Mouse (Mus musculus) T-helper 17 cell (primary cell): ENCODE measurements around the gene Scrt2.

Experiments
- in situ Hi-C, 2 experiments: fragments of 300-600 bp; cut with MboI, MseI; formaldehyde crosslinking; loops; 1 replicate in 1 of 2; 2 replicates in 1 of 2; pipeline ENCODE4 v1.15.1; 2025; ENCODE audit warnings: high pct_unique_total_duplicates in 2 of 2

Gene Scrt2

DNA sequence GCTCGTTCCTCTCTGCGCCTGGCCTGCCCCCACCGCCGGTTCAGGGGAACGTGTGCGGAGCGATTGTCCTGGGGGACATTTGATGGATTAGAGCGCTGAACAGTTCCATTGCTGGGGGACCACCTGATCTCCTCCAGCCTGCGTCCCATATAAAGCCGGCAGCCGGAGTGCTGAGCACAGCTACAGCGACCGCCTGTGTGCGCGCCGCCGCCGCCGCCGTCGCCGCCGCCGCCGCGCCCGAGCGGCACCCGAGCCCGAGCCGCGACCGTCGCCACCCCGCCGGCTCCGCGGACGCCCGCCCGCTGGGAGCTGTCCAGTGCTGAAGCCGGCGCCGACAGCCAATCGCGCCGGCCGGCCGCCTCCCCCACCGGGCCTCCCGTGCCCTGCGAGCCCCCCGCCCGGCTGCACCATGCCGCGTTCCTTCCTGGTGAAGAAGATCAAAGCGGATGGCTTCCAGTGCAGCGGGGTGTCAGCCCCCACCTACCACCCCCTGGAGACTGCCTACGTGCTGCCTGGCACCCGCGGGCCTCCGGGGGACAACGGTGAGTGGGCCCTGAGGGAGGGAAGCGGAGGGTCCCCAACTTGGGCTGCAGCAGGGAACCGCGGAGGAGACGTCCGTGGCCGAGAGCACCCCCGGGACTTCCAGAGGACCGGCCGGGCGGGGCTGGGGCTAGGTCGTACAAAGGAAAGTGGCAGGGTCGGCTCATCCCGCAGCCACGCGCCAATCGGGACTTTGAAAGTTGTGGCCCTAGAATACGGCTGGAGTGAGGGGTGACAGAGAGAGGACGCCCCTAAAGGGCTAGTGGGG, 516 bp downstream of the Scrt2 start:
- in situ Hi-C loops: loop anchor here in 1 of 2 experiments (10.0 kb wide), 1 partner anchor 113 kb away; no protein-coding TSS in a partner anchor

DNA sequence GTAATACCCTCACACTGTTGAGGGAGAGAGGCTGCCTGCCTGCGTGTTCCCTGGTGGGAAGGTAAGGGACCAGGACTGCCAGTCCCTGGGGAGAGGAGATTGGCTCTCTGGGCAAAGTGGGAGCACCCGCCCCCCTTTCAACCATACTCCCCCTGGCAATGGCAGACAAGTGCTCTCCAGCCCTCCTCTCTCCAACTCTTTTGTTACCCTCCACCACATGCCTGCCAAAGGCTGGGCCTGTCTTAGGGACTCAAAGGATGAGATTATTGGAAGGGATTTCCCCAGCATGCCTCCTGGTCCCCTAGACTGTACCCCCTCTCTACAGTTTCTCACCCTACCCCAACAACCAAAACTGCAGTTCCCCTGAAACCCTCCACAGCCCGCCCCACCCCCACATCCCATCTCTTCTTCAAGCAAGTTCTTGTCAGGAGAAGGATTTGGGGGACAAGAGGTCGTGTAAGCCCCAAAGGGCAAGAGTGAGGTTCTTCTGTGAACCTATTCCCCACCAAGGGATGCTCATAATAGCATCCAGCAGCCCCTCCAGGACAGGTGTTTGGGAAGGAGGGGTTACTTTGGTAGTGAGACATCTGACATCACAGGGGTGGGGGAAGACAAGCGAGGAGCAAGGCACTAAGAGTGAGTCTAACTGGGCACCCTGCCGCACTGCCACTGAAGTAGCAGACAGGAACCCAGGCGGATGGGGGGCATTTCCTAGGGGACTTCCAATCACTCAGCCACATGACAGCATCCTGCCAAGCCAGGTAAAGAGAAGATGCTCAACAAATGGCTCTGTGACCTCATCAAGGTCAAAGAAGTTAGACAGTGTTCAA, 1.3 kb downstream of the Scrt2 start:
- in situ Hi-C loops: loop anchor here in 1 of 2 experiments (10.0 kb wide), 1 partner anchor 112 kb away; no protein-coding TSS in a partner anchor

DNA sequence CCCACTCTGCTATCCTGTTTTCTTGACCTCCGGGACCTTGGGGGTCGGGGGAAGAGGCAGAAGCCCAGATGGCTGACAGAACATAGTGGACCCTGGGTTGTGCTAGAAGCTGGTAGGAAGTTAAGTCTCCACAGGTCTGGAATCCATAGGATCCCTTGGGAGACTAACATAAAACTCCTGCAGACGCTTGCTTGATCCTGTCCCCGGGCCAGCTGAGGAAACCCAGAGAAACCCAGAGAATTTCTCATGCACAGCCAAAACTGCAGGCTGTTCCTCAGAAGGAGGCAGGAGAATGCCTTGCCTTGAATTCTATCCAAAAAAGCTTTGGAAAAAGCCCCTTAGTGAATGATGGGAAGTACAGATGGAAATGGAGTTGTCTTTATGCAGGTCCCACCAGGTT, 2.1 kb downstream of the Scrt2 start:
- in situ Hi-C loops: loop anchor here in 1 of 2 experiments (10.0 kb wide), 1 partner anchor 111 kb away; no protein-coding TSS in a partner anchor

DNA sequence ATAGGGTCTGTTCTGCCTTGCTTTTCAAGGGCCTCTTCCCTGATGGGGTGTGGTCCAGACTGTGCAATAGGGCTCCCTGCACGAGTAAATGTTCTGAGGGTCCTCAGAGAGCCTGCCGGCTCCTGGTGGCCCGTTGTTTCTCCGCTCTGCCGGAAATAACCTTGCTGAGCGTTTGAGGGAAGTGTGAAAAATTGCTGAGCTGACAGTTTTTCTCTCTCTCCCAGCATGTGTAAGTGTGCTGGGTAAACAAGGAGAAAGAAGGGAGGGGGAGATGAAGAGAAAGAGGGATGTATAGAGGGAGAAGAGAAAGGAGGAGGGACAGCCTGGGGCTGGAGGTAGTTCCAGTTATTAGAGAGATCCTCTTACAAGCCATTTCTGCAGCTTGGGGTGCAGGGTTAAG, 3.0 kb downstream of the Scrt2 start:
- in situ Hi-C loops: loop anchor here in 1 of 2 experiments (10.0 kb wide), 1 partner anchor 111 kb away; no protein-coding TSS in a partner anchor

DNA sequence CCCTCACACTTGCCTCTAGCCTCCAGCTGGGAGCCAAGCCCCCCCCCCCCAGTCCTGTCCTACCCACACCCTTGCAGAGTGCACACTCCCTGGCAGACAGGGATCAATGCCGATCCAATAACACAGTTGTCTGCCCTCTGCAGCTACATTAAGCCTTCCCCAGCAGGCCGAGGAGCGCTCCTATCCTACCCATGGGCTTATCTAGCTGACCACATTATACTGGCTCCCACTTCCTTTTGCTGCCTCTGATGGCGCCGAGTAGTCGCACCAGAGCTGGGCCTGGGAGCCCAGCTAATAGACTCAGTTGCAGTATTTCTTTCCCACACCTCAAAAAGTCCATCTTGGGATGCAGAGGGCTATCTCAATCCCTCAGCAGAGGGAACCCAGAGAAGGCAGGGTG, 4.1 kb downstream of the Scrt2 start:
- in situ Hi-C loops: loop anchor here in 1 of 2 experiments (10.0 kb wide), 1 partner anchor 109 kb away; no protein-coding TSS in a partner anchor

DNA sequence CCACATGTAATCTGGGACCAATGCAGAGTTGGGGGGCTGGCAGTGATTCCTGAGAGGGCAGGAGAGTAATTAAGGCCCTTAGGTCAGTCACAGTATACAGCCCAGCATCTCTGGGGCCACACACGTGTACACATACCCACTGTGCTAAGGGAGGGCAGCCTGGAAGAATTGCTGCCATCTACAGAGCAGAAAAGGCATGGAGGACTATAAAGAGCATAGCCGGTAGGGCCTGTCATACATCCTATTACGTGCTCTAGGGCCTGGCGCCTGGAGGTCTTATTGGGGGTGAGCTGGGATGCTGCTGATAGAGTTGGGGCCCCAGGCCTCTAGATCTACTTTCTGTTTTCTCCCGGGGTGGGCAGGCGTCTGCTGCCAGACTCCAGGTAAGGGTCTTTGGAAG, 5.1 kb downstream of the Scrt2 start:
- in situ Hi-C loops: loop anchor here in 1 of 2 experiments (10.0 kb wide), 1 partner anchor 108 kb away; no protein-coding TSS in a partner anchor

DNA sequence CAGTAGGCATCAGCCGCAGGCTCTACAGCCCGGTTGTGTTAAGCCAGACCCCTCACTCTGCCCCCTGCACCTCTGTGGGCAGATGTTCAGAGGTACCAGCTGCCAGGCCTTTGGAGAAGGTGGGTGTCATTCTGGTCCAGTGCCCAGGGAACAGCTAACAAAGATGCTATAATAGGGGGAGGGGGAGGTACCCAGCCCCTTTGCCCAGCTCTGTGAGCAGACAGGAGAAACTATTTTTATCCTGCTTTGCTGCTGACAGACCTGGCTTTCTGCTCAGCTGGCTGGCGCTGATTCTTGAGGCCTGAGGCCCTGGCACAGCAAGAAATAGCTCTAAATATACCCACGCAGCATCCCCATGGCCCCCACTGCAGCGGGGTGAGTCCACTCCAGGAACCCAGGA, 5.8 kb downstream of the Scrt2 start:
- in situ Hi-C loops: loop anchor here in 1 of 2 experiments (10.0 kb wide), 1 partner anchor 108 kb away; no protein-coding TSS in a partner anchor

DNA sequence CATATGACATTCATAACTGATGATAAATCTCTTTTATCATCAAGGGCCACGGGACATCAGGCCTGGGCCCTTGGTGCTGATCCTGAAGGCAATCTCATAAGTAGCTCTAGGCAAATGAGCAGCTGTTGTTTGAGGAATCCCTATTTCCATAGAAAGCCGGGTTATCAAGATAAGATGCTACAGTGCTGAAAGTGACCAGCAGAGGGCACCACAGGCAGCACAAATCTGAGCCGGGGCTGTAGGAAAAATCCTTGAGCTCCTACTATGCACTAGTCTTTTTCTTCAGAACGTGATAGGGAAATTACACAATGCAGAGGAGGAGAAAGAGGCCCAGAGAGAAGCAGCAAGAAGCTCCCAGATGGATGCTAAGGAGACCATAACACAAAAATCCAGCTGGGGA, 7.7 kb downstream of the Scrt2 start:
- in situ Hi-C loops: loop anchor here in 1 of 2 experiments (10.0 kb wide), 1 partner anchor 106 kb away; no protein-coding TSS in a partner anchor

DNA sequence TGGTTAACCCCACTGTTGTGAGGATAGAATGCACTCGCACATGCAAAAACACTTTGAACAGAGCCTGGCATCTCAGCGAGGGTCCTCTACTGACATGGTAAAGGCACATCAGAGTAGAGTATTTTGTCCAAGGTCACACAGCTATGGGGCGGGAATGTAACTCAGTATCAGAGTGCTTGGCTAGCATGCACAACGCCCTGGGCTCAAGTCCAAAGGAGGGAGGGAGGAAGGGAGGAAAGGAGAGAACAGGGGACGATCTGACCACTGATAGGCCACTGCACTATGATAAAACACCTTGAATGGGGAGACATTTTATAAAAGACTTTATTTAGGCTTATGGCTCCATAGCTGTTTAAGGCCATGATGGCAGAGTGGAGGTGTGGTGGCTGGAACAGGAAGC, 8.3 kb downstream of the Scrt2 start:
- in situ Hi-C loops: loop anchor here in 1 of 2 experiments (10.0 kb wide), 1 partner anchor 105 kb away; no protein-coding TSS in a partner anchor

DNA sequence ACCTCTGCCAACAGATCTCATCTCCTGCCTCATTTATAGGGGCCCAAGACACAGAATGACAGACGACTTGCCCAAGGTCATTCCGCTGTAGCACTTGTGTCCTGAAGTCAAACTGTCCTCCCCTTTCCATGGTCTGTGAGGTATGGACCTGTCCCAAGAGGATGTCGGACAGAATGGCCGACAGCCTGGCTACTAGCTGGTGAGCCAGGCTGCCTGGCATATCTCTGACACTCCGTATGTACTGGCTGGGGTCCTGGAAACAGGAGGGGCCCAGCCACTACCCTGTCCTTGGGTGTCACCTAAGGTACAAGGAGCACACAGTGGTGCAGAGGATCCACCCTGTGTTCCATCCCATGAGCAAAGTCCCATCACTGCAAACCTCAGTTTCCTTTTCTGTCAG, 9.2 kb downstream of the Scrt2 start:
- in situ Hi-C loops: no loop called here

DNA sequence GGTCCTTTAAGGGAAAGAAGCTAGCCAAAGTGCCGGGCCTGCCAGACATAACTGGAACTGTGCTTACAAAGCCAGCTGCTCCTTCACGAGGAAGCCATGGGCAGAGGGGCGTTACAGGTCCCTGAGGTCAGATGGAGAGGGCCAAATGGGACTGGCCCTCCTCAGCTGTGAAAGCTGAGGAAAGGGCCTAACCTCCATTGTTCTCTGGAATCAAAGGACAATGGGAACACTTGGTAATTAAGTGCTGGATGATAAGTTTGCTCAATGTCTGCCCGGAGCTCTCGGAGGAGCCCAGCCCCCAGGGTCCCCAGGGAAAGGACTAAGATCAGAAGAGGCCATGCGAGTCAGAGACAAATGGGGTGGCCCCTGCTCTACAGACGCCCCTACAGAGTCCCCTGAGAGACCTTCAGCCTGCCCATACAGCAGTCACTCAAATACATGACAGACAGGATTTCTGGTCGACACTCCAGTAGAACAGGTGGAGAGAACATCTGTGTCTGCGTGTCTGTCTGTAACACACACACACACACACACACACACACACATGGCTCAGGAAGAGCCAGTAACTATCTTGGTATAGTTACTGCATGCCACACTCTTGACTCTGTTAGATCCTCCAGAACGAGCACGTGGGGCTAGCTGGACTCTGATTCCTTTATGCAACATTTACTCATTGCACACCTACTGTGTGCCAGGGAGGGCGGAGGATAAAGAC, 10.2 kb downstream of the Scrt2 start:
- in situ Hi-C loops: no loop called here

DNA sequence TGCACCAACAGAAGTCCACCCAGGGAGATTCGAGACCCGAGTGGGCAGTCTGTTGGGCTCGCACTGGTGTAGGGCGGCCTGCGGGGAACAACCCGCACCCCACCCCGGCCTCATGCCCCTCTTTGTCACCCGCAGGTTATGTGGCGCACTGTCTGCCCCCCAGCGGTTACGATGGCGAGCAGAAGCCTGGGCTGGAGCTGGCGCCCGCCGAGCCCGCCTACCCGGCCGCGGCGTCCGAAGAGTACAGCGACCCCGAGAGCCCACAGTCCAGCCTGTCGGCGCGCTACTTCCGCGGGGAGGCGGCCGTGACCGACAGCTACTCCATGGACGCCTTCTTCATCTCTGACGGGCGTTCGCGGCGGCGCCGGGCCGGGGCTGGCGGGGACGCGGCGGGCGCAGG, 11.6 kb downstream of the Scrt2 start:
- in situ Hi-C loops: no loop called here

DNA sequence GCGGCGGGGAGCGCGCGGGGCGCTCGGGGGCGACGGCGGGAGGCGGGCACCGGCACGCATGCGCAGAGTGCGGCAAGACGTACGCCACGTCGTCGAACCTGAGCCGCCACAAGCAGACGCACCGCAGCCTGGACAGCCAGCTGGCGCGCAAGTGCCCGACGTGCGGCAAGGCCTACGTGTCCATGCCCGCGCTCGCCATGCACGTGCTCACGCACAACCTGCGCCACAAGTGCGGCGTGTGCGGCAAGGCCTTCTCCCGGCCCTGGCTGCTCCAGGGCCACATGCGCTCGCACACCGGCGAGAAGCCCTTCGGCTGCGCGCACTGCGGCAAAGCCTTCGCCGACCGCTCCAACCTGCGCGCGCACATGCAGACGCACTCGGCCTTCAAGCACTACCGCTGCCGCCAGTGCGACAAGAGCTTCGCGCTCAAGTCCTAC, 12.0 kb downstream of the Scrt2 start:
- in situ Hi-C loops: no loop called here

DNA sequence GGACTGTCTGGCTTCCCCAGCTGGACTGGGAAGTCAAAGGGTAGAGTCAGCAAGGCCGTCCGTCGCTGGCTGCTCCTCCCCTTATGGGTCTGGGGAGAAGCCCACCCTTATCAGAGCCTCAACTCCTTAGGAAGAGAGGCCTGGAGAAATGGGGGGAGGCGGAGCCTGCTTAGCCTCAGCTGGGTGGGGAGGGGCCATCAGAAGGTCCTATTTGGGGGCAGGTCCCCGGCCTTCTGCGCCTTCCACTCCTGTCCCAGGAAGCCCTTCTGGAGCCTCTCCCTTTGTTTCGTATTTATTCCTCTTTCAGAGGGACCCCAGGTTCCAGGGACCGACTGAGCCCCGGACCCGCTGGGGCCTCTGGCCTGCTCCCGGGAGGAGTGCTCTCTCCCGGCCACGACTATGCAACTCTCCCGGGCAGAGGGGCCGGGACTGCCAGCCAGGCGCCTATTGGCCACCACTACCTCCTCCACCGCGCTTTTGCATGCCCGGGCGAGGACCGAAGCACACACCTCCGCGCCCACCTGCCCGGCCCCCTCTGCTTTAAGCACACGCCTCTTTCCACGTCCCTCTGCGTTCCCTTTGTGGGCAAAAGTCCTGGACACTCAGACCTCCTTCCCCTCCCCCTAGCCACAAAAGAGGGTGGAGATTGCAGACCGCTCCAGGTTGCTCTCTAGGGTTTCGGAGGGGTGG, 13.7 kb downstream of the Scrt2 start:
- in situ Hi-C loops: no loop called here

DNA sequence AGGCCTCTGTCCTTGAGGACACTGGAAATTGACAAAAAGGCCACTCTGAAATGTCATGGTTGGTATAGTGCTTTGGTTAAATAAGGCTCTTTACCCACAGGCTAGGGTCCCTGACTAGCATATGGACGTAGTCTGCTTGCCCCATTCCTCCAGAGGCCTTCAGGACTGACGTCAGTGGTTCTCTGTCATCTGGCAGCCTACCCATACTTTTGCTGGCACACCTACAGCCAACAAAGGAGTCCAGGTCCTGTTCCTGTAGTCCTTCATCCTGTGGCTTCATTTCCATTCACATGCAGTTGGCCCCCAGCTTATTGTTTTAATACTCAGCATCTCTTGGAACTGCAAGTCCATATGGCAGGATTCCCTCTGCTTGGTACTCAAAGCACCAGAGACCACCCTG, 15.6 kb downstream of the Scrt2 start:
- in situ Hi-C loops: no loop called here

DNA sequence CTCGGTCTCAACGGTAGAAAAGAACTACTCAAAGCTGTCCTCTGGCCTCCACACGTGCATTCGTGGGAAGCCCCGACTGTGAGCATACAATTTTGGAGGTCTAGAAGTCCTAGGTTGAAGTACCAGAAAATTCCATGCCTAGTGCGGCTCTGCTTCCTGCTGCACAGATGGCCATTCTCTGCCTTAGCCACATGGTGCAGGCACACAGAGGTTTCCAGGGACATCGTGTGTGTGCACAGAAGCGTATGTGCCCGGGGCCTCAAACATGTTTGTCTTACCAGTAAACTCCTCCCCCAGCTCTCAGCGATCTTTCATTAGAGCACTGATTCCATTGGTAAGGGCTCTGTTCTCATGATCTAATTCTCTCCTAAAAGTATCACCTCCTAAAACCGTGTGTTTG, 16.6 kb downstream of the Scrt2 start:
- in situ Hi-C loops: no loop called here

DNA sequence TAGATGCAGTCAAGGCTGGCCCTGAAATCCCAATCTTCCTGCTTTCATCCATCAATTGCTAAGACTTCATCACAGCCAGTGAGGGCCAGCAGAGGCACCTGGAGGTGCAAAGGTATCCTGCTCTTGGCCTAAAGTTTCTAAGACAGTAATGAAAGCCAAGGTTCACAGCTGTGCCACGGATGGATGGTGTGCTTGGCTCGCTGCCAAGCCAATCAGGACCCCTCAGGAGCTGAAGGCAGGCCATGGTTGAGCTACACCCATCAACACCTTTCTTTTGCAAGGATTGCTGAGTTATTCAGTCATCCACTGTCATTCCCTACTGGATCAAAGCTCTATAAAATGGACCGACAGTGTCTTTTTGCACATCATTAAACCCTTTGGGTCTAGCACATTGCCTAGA, 18.2 kb downstream of the Scrt2 start:
- in situ Hi-C loops: no loop called here

DNA sequence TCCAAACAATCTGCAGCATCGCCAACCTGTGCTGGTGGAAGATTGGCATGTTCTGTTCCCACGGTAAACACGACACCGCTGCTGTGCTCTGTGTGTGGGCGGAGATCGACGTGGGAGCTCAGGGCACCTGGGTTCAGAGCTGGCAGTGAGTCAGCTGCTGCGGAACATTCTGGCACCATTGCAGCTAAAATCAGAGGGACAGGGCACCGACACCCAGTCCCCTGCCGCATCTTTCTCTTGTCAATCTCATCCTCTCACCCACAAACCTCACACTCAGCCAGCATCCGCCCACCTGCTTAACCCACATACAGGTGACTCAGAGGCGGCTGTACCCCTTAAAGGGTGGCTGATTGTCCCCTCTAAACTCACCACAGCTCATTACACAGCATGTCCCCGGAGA, 20.4 kb downstream of the Scrt2 start:
- in situ Hi-C loops: loop anchor here (10.0 to 25.0 kb wide), 3 partner anchors 263 to 1186 kb away; partner anchors contain the start of gene Kif3b (in 1 of the 2)

DNA sequence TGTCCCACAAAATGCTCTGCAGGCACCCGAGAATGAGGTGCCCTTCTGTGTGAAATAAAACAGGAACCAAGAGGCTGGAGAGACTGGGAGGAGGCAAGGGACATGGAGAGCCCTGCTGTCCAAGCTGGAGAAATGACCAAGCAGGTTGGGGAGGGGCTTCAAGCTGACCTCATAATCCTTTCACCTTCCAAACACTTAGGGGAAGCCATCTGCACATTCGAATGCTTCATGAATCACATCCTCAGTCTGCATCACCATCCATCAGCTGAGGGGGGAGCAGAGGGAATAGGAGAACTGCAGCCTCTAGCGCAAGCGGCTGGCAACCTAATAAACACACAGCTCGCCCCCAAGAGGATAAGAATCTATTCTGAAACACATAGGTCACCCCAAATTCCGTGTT, 21.0 kb downstream of the Scrt2 start:
- in situ Hi-C loops: loop anchor here (10.0 to 25.0 kb wide), 3 partner anchors 262 to 1185 kb away; partner anchors contain the start of gene Kif3b (in 1 of the 2)

DNA sequence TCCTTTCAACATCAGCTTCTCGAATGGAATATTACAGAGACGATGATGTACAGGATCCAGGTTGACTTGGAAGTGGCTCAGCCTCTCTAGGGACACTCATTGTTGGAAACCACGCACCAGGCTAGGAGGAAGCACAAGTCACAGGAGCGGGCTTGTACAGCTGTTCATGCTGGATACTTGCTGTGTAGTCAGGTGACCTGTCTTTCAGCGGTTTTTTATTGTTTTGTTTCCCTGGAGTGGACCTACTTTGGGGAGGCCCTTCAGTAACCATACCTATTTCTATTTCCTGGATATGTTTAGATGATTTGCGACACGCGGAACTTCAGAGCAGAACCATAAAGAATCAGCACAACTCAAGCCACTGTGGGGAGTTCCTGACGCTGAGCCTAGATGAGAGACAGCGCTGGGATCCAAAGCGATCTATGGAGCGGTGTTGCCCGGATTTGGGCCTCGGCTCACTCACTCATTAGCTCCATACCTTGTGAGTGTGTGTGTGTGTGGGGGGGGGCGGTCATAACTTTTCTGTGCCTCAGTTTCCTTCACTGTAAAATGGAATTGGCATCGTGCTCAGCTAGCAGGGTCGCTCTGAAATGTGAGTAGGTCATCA, 23.5 kb downstream of the Scrt2 start:
- in situ Hi-C loops: loop anchor here (5.0 to 25.0 kb wide), 4 partner anchors 260 to 1182 kb away; partner anchors contain the start of genes Kif3b (in 1 of the 2) and Sdcbp2 (in 1 of the 2)
